Mouse (Mus musculus): ENCODE data around the gene Ubxn4. TPM values are rescaled to one million over a fixed set of nuclear protein-coding genes. Genes with fewer than 3 reads are reported as not detected.
A peak's percentile ranks its signal among the peaks of the same experiment; 100 is the strongest.
"Not testable (repeated sequence)": the region's sequence is repeated elsewhere in the genome, so short reads cannot be mapped to it uniquely, and the experiment has no call there.

The Ubxn4 gene
- polyA plus RNA-seq, 1 experiment from 2014 or later, result 69.5 TPM

DNA sequence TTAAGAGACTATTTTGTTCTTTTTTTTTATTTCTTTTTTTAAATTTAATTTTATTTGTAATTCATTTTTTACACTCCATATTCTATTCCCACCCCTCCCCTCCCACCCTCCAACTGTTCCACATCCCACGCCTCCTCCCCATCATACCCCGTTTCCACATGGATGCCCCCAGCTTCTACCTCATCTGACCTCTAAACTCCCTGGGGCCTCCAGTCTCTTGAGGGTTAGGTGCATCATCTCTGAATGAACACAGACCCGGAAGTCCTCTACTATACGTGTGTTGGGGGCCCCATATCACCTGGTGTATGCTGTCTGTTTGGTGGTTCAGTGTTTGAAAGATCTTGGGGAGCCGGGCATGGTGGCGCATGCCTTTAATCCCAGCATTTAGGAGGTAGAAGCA, 75.5 kb downstream of the Ubxn4 start:
- not testable (repeated sequence) for H3K9ac ChIP-seq; H3K4me2 ChIP-seq (replicated peaks); H3K4me3 ChIP-seq; H3K27ac ChIP-seq; H3K36me3 ChIP-seq; H3K4me1 ChIP-seq; H3K27me3 ChIP-seq; ATAC-seq (ENCODE audit: insufficient number of reproducible peaks, insufficient read depth, low FRiP score, low TSS enrichment); H3K9me3 ChIP-seq
- WGBS, result 78% methylated on average over 6 of the region's 6 CpGs

DNA sequence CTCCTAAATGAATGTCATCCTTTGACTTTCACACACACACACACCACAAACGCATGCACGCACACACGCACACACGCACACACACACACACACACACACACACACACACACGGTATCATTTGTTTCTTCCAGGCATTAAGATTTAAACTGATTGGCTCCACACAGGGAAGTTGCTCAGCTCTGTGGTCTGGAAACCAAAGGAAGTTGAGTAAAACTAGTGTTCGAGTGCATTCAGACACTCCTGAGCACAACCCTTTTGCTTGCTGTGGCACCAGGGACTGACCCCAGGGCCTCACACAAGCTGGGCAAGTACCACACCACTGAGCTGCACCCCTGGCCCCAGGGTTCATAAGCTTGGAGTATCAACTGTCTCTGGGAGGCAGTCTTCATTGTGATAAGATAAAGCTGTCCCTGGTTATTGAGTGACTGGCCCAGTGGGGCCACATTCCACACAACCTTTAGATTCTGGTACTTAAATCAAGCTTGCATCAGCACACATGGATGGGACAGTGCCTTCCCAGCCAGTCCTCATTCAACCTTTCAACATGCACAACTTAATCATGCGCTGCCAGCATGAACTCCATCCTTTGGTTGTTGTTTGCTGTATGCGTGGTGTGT, 79.4 kb downstream of the Ubxn4 start:
- Histone ChIP-seq H3K4me3 (no peak overlapping the region), H3K9me3 (no peaks in the 10 kb centered on the region), H3K27ac (no peak overlapping the region), H3K27me3 (no peaks in the 10 kb centered on the region), H3K9ac (no peak overlapping the region), H3K36me3 (0 out of 2 replicates have a peak, but pooled peaks cover 15% of the 10 kb centered on the region), H3K4me1 (no peaks in the 10 kb centered on the region), H3K4me2 (replicated peaks) (no peak overlapping the region)
- 87% methylated on average over 8 of the region's 8 CpGs for WGBS
- ATAC-seq (ENCODE audit: insufficient number of reproducible peaks, insufficient read depth, low FRiP score, low TSS enrichment), result no peak

DNA sequence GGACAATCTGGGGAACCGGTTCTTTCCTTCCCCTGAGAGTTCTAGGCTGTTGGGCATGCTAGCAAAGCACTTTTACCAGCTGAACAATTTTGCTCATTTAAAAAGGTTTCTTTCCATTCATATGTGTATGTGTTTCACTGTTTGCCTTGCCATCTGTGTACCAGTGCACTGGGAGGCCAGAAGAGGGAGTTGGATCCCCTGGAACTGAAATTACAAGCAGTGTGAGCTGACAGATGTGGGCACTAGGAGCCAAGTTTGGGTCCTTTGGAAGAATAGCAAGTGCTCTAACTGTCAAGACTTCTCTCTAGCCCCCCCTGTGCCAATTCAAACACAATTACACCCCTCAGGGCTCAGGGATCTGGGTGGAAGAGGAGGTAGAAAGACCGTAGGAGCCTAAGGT, 81.0 kb downstream of the Ubxn4 start:
- Histone ChIP-seq H3K27ac (no peak overlapping the region), H3K27me3 (no peaks in the 10 kb centered on the region), H3K36me3 (0 out of 2 replicates have a peak, but pooled peaks cover 25% of the 10 kb centered on the region), H3K9ac (no peak overlapping the region), H3K4me2 (replicated peaks) (no peak overlapping the region), H3K4me1 (no peaks in the 10 kb centered on the region), H3K4me3 (no peak overlapping the region), H3K9me3 (no peaks in the 10 kb centered on the region)
- WGBS, result 76% methylated on average over 2 of the region's 2 CpGs
- ATAC-seq (ENCODE audit: insufficient number of reproducible peaks, insufficient read depth, low FRiP score, low TSS enrichment), result no peak

DNA sequence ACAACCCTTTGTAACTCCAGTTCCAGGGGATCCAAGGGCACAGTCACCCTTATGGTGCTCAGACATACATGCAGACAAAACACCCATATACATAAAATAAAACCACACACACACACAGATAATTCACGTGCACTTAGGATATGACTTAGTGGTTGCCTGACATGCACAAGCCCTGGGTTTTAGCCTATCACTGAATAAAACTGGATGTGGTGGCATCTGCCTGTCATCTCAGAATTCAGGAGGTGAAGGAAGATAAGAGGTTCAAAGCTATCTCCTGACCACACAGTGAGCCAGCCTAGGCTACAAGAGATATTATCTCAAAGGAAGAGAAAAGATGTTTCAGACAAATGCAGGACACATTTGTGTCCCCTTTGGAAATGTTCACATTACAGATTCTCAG, 83.4 kb downstream of the Ubxn4 start:
- 100% methylated on average over 1 of the region's 1 CpGs for WGBS
- ATAC-seq (ENCODE audit: insufficient number of reproducible peaks, insufficient read depth, low FRiP score, low TSS enrichment), result no peak
- no peak overlapping the region for H3K9ac ChIP-seq
- H3K27ac ChIP-seq, result no peak overlapping the region
- H3K27me3 ChIP-seq, result no peaks in the 10 kb centered on the region
- no peak overlapping the region for H3K4me2 ChIP-seq (replicated peaks)
- no peak overlapping the region for H3K4me3 ChIP-seq
- H3K36me3 ChIP-seq, result peaks cover 46% of the 10 kb centered on the region
- no peaks in the 10 kb centered on the region for H3K9me3 ChIP-seq
- no peaks in the 10 kb centered on the region for H3K4me1 ChIP-seq

DNA sequence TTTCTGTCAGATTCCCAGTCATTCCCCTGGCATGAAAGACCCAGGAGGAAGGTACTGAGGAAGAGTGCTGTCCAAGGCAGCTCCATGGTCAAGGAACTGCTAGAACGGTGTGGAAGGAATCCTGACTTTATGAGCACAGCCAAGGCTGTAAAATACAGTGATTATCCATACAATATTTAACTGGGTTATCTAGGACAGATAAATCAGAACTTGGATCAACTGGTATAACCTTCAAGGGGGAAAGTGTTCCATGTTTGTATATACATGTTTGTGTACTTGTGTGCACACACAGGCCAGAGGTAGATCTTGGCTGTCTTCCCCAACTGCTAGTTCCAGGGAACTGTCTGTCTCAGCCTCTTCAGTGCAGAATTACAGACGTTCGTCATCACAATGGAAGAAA, 84.5 kb downstream of the Ubxn4 start, which contains the start of gene Lct:
Gene Lct, minus strand, starts transcription at position 101 of the 400 bp plus-strand sequence.
- no peaks in the 10 kb centered on the region for H3K4me1 ChIP-seq
- ATAC-seq (ENCODE audit: insufficient number of reproducible peaks, insufficient read depth, low FRiP score, low TSS enrichment), result no peak
- WGBS, result 81% methylated on average over 3 of the region's 3 CpGs
- H3K9ac ChIP-seq, result no peak within 1 kb of the TSS
- no peak within 1 kb of the TSS for H3K4me3 ChIP-seq
- peaks cover 56% of the 10 kb centered on the region for H3K36me3 ChIP-seq
- no peaks in the 10 kb centered on the region for H3K27me3 ChIP-seq
- H3K27ac ChIP-seq, result no peak within 1 kb of the TSS
- no peak within 1 kb of the TSS for H3K4me2 ChIP-seq (replicated peaks)
- no peaks in the 10 kb centered on the region for H3K9me3 ChIP-seq

MicroRNA genes within 50 kb of the gene (microRNA counts, 519-probe panel; counts per million panel counts)
- 3,091 counts per million, percentile 70 among the panel's probes with 10 or more counts for microRNA mmu-miR-128

Small RNA genes lying within 50 kb of the gene (microRNA-seq; reads per million reads assigned to microRNA genes)
- gene Mir128-1, result 143 reads per million, percentile 56 among the genes with 10 or more reads in this experiment

Other genes with a start within 250 kb of the Ubxn4 start
- 13.4 and 13.5 TPM in 2 replicates for gene Zranb3, start 140.9 kb upstream of the Ubxn4 start, polyA plus RNA-seq (2016; fragmentation: Nextera tagmentation; extraction: Ambion mirVana)
- gene R3hdm1, start 140.7 kb upstream of the Ubxn4 start, polyA plus RNA-seq (2016; fragmentation: Nextera tagmentation; extraction: Ambion mirVana), result 79.7 and 83.8 TPM in 2 replicates
- gene Lct, start 84.4 kb downstream of the Ubxn4 start, polyA plus RNA-seq (2016; fragmentation: Nextera tagmentation; extraction: Ambion mirVana), result 0.10 and 0.14 TPM in 2 replicates
- 265 and 275 TPM in 2 replicates for gene Mcm6, start 115.7 kb downstream of the Ubxn4 start, polyA plus RNA-seq (2016; fragmentation: Nextera tagmentation; extraction: Ambion mirVana)
- 148 and 164 TPM in 2 replicates for gene Dars, start 173.4 kb downstream of the Ubxn4 start, polyA plus RNA-seq (2016; fragmentation: Nextera tagmentation; extraction: Ambion mirVana)

Data from embryonic facial prominence, embryonic 12.5 days (tissue).